Mouse (Mus musculus): ENCODE measurements around the gene Mau2.

The Mau2 gene

DNA sequence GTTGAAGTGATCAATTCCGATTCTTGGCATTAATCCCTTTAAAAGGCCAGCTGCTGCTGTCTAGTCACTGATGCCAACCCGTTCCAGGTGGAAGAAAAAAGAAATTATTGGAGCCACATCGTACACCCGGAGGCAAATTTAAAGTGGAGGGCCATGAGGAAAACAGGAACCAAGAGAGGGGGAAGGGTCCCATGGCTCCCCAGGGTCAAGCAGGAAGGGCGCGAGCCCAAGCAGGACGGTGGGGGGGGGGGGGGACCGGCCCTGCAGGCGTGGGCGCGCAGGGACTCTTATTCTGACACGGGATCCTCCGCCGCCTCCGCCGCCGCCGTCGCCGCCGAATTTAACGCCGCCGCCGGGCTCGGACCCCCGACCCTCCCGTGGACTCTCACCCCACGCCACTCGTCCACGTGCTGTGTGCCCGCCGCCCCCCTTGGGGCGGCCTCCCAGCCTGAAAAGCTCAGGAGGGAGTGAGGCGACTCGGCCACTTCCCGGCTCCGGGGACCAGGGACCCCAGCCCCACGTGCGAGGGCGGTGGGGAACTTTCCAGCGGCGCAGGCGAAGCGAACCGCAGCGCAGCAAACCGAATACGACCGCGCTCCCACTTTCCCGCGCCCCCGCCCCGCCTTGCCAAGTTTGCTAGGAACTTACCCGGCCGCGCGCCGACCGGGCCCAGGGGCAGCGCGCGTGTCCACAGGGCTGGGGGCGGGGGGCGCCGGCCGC is 68.9 kb downstream of the Mau2 start:
- peak in 1 of 2 experiments; percentile 70 for DNase-seq

DNA sequence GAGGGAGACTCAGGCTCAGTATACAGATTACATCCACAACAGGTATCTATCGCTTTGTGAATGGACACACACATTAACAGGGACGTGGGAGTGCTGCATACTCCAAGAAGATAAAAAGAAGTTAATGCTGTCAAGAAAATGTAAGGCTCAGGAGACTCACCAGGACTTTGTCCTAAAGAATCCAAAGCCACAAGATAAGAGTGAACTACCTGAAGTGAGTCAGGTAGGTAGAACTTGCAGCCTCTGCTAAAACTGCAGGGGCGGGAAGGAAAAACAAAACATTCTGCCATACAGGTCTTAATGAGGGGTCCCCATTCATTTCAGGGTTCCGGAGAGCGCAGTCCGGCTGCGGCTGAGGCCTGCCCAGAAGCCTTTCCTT is 69.5 kb downstream of the Mau2 start:
- DNase-seq = no peak

DNA sequence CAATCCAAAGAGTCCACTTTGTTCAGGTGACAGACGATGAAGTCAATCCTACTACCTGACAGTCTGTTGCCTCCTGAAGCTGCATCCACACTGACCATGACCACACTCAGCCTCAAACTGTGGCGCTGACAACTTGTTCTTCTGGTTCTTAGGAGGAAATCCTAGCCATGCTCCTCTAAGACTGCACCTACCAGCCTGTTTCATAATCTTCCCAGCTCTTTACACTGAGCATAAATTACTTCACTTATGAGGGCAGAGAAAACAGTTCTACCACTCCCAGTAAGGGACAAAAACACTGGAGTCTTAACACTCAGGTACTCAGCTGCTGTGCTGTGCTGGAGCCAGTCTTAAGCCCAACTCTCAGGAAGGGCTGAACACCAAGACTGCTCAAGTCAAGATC is 71.7 kb downstream of the Mau2 start:
- DNase-seq = no peak

DNA sequence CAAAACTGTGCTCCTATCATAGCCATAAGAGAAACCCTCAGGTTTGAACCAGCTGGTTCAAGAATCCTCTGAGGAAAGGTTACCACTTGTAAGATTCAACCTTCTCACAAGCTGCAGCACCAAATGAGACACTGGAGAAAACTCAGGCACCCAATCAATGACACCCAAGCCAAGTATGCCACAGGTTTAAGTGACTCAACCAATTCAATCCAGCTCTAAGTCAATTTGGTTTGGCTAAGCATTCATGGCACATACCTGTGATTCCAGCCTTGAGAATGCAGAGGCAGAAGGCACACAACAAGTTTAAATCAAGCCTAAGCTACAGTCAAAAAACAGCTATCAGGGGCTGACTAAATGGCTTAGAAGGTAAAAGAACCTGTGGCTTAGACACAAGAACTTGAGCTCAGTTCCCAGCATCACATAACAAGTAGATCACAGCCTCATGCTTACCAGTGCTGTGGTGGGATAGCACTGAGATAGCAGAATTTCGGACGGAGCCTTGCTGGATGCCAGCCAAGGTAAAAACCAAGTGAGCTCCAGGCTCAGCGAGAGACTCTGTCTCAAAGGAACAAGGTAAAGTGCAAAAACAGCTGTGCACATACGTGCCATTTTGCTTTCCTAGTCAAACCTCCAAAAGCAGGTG is 75.1 kb downstream of the Mau2 start:
- DNase-seq = peak in 1 of 2 experiments; percentile 29
